Mouse (Mus musculus) kidney, embryonic 14.5 days (tissue): ENCODE data around the gene 2210418O10Rik. TPM values are rescaled to one million over a fixed set of nuclear protein-coding genes. Genes with fewer than 3 reads are reported as not detected.
"Not testable (repeated sequence)": the region's sequence is repeated elsewhere in the genome, so short reads cannot be mapped to it uniquely, and the experiment has no call there.

Source experiments
- ATAC-seq: fragments of 200-750 bp; cut with Nextera tagmentation; 2 replicates; pipeline ENCODE4 v1.8.0; 2017; ENCODE audit warnings: moderate number of reproducible peaks, mild to moderate bottlenecking, moderate TSS enrichment, moderate library complexity; ENCODE audit not compliant: low FRiP score, low TSS enrichment
- H3K27ac ChIP-seq: fragments of 300-500 bp; sonication (generic); 2 replicates; pipeline ENCODE4 v1.5.1; 2014; ENCODE audit warnings: low read depth, mild to moderate bottlenecking, low read length, moderate library complexity, mixed read lengths
- H3K27me3 ChIP-seq: fragments of 300-500 bp; sonication (generic); 2 replicates; pipeline ENCODE4 v1.6.1; 2014; ENCODE audit warnings: mild to moderate bottlenecking, low read length; ENCODE audit not compliant: control insufficient read depth, insufficient read depth
- H3K36me3 ChIP-seq: fragments of 300-500 bp; sonication (generic); 2 replicates; pipeline ENCODE4 v1.6.1; 2014; ENCODE audit warnings: low read length, mixed read lengths; ENCODE audit not compliant: control insufficient read depth, insufficient read depth
- H3K4me1 ChIP-seq: fragments of 300-500 bp; sonication (generic); 2 replicates; pipeline ENCODE4 v1.6.1; 2014; ENCODE audit warnings: low read length, mixed read lengths; ENCODE audit not compliant: control insufficient read depth, insufficient read depth
- H3K4me2 ChIP-seq: fragments of 300-500 bp; sonication (generic); replicated peaks from 2 replicates; pipeline ENCODE4 v1.6.1; 2014; ENCODE audit warnings: low read depth, mild to moderate bottlenecking, low read length
- H3K4me3 ChIP-seq: fragments of 300-500 bp; sonication (generic); 2 replicates; pipeline ENCODE4 v1.5.1; 2014; ENCODE audit warnings: mild to moderate bottlenecking, low read length
- H3K9ac ChIP-seq: fragments of 300-500 bp; sonication (generic); 2 replicates; pipeline ENCODE4 v1.6.1; 2014; ENCODE audit warnings: low read depth, mild to moderate bottlenecking, low read length, moderate library complexity
- H3K9me3 ChIP-seq: fragments of 300-500 bp; sonication (generic); 2 replicates; pipeline ENCODE4 v1.6.1; 2016; ENCODE audit warnings: low read length; ENCODE audit not compliant: control insufficient read depth
- WGBS: fragments of 180-500 bp; shearing (Covaris S2); extraction: QIAGEN DNeasy Blood & Tissue Kit; methylation state at CpG from one replicate; pipeline ENCODE4 v1.1.7; 2014; 5-methylcytosine and 5-hydroxymethylcytosine counted together
- polyA plus RNA-seq: library from polyadenylated mRNA; unstranded; fragments of >200 nt; fragmentation: Nextera tagmentation; extraction: Ambion mirVana; gene quantifications from 2 replicates; pipeline ENCODE4 v1.2.1, GENCODE M21; 2014

Gene 2210418O10Rik
- 12.9 and 13.4 TPM in 2 replicates for polyA plus RNA-seq

GRCm38 (mm10) chr2:176226269-176226668 is at the start of gene 2210418O10Rik:
TSS of gene 2210418O10Rik (plus strand) at chr2:176226569.
- not testable (repeated sequence) for H3K9me3 ChIP-seq, ATAC-seq, H3K36me3 ChIP-seq, H3K4me2 ChIP-seq, H3K4me1 ChIP-seq, H3K27ac ChIP-seq, H3K9ac ChIP-seq, H3K4me3 ChIP-seq, H3K27me3 ChIP-seq
- no CpG with 5 or more reads among the region's 2 CpGs for WGBS

GRCm38 (mm10) chr2:176248519-176248918 is 22.1 kb downstream of the 2210418O10Rik start:
- not testable (repeated sequence) for H3K36me3 ChIP-seq, H3K27me3 ChIP-seq, H3K9ac ChIP-seq, H3K4me2 ChIP-seq, ATAC-seq, H3K4me3 ChIP-seq, H3K4me1 ChIP-seq, H3K9me3 ChIP-seq, H3K27ac ChIP-seq
- no CpG with 5 or more reads among the region's 1 CpGs for WGBS

Other genes with a start within 250 kb of the 2210418O10Rik start
- 1.4 and 1.7 TPM in 2 replicates for gene Gm2004, start 76.7 kb upstream of the 2210418O10Rik start, polyA plus RNA-seq
- gene Gm11009, start 92.9 kb downstream of the 2210418O10Rik start, polyA plus RNA-seq, result not detected in 2 replicates
- gene Gm14435, start 197.0 kb downstream of the 2210418O10Rik start, polyA plus RNA-seq, result 15.0 and 16.2 TPM in 2 replicates